Mouse (Mus musculus): ENCODE results near the gene Timm13. TPM values are rescaled to one million over a fixed set of nuclear protein-coding genes. Genes with fewer than 3 reads are reported as not detected.

Gene Timm13
- polyA plus RNA-seq, 1 experiment from 2014 or later, result 326 TPM

DNA sequence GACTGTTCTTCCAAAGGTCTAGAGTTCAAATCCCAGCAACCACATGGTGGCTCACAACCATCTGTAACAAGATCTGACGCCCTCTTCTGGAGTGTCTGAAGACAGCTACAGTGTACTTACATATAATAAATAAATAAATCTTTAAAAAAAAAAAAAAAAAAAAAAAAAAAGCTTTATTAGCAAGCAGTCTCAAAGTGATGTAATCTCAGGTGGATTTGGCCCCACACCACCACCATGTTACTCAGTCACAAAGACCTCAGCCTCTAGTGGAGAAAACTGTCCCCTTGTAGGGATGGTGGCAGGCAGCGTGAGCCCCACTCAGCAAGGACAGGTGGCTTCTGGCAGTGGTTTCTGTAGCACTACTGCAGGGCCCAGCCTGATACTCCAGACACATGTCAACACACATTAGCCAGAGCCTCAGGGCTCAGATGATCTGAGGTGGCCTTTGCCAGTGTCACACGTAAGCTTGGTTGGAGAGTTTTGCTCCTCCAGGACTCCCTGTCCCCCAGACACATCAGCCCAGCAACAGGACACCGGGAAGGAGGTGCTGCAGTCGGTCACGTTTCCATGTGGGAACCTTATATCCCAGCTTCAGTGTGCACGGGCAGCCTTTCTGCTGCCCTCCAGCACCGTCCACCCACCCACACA, 12.7 kb upstream of the Timm13 start:
- peaks cover 22% of the 10 kb centered on the region for H3K4me1 ChIP-seq
- H3K27ac ChIP-seq (replicated peaks), result no peak overlapping the region
- H3K9me3 ChIP-seq, result no peaks in the 10 kb centered on the region
- no peak overlapping the region for H3K9ac ChIP-seq (replicated peaks)
- H3K36me3 ChIP-seq, result peaks cover 31% of the 10 kb centered on the region
- no peak overlapping the region for H3K4me2 ChIP-seq (replicated peaks)
- 87% methylated on average over 7 of the region's 8 CpGs for WGBS
- no peak for ATAC-seq (replicated peaks)
- no peak overlapping the region for H3K4me3 ChIP-seq
- H3K27me3 ChIP-seq, result no peaks in the 10 kb centered on the region

DNA sequence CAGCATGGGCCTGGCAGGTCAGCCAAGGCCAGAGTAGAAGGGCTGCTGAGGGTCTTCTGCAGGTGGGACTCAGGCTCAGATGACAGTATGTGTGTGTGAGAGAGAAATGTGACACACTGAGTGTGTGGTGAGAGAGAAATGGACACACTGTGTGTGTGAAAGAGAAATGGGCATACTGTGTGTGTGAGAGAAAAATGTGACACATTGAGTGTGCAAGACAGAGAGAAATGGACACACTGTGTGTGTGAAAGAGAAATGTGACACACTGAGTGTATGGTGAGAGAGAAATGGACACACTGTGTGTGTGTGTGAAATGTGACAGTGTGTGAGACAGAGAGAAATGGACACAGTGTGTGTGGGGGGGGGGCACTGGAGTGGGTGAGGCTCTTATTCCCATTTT, 11.1 kb upstream of the Timm13 start:
- Histone ChIP-seq H3K9ac (replicated peaks) (no peak overlapping the region), H3K4me2 (replicated peaks) (no peak overlapping the region), H3K4me3 (no peak overlapping the region), H3K4me1 (peaks cover 14% of the 10 kb centered on the region), H3K9me3 (no peaks in the 10 kb centered on the region), H3K27ac (replicated peaks) (no peak overlapping the region), H3K36me3 (peaks cover 39% of the 10 kb centered on the region), H3K27me3 (no peaks in the 10 kb centered on the region)
- no peak for ATAC-seq (replicated peaks)

DNA sequence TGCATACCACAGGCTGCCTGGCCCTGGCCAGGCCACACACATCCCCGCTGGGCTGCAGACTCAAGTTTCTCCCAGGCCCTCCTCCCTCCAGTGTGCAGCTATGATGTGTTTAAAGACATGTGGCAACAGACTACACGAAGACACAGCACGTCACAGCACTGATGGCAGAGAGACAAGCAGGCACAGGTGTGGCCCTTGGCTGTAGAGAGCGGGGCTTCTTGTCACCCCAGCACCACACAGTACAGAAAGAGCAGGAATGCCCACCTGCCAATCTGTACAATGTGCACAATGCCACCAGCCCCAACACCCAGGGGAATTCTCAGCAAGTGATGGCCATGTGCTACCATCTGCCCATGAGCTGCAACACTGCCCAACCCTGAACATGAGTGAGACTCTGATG, 10.6 kb upstream of the Timm13 start:
- no peak overlapping the region for H3K4me3 ChIP-seq
- 93% methylated on average over 4 of the region's 4 CpGs for WGBS
- H3K27me3 ChIP-seq, result no peaks in the 10 kb centered on the region
- H3K27ac ChIP-seq (replicated peaks), result no peak overlapping the region
- H3K4me2 ChIP-seq (replicated peaks), result no peak overlapping the region
- no peaks in the 10 kb centered on the region for H3K9me3 ChIP-seq
- H3K4me1 ChIP-seq, result peaks cover 8% of the 10 kb centered on the region
- H3K36me3 ChIP-seq, result peaks cover 39% of the 10 kb centered on the region
- no peak overlapping the region for H3K9ac ChIP-seq (replicated peaks)
- ATAC-seq (replicated peaks), result no peak

DNA sequence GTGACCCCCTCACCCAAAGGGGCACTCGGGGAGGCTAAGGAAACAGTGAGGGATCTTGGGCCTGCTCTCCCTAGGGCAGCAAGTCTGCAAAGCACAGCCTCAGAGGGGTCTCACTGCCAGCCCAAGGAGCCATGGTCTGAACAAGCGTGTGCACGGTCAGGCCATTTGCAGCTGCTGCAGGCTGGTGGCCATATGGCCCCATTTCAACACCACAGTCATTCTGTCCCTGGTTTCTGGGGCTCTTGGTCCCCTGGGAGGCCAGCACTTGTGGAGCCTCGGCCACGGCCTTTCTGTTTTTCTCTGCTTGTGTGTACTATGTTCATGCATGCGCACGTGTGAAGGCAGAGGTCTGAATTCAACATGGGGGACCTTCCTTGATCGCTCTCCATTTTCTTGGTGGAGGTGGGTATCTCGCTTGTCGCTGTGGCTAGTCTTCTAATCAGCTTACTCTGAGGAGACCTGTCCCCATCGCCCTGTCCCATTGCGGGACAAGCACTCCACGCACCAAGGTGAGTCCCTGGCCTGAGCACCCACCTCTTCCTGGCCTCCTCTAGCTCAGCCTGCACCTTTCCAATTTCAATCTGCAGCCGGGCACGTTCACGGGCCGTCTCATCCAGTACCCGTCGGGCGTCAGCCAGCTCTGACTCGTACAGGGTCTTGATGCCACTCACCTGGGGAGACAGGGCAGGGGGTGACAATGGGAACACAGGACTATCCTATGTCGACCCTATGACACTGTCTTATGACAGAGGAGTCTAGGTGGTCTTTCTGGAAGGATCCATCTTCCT, 8.8 kb upstream of the Timm13 start:
- no peak overlapping the region for H3K9ac ChIP-seq (replicated peaks)
- H3K27ac ChIP-seq (replicated peaks), result no peak overlapping the region
- no peaks in the 10 kb centered on the region for H3K9me3 ChIP-seq
- H3K27me3 ChIP-seq, result no peaks in the 10 kb centered on the region
- H3K36me3 ChIP-seq, result peaks cover 54% of the 10 kb centered on the region
- WGBS, result 94% methylated on average over 22 of the region's 22 CpGs
- no peak overlapping the region for H3K4me2 ChIP-seq (replicated peaks)
- H3K4me3 ChIP-seq, result no peak overlapping the region
- no peaks in the 10 kb centered on the region for H3K4me1 ChIP-seq
- ATAC-seq (replicated peaks), result no peak

DNA sequence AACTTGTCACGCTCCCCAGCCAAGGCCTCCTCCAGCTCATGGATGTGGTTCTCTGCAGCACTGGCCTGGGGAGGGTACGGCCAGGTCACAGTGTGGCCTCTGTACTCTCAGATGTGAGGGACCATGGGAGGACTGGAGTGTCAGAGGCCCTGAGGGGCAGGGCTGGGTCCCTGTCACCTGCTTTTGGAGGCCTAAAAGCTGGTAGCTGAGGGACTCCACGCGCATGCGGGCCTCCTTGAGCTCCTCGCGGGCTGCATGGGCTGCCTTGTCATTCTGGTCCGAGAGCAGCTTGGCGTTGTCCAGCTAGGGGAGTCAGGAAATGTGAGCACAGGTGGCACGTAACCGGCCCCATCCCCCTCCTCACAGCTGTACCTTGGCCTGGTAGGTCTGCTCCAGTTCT, 3.9 kb upstream of the Timm13 start:
- no peak for ATAC-seq (replicated peaks)
- H3K27ac ChIP-seq (replicated peaks), result no peak overlapping the region
- no peak overlapping the region for H3K4me3 ChIP-seq
- 94% methylated on average over 11 of the region's 11 CpGs for WGBS
- H3K4me1 ChIP-seq, result peaks cover 4% of the 10 kb centered on the region
- H3K9ac ChIP-seq (replicated peaks), result no peak overlapping the region
- H3K9me3 ChIP-seq, result no peaks in the 10 kb centered on the region
- H3K27me3 ChIP-seq, result no peaks in the 10 kb centered on the region
- H3K36me3 ChIP-seq, result peaks cover 52% of the 10 kb centered on the region
- H3K4me2 ChIP-seq (replicated peaks), result no peak overlapping the region

DNA sequence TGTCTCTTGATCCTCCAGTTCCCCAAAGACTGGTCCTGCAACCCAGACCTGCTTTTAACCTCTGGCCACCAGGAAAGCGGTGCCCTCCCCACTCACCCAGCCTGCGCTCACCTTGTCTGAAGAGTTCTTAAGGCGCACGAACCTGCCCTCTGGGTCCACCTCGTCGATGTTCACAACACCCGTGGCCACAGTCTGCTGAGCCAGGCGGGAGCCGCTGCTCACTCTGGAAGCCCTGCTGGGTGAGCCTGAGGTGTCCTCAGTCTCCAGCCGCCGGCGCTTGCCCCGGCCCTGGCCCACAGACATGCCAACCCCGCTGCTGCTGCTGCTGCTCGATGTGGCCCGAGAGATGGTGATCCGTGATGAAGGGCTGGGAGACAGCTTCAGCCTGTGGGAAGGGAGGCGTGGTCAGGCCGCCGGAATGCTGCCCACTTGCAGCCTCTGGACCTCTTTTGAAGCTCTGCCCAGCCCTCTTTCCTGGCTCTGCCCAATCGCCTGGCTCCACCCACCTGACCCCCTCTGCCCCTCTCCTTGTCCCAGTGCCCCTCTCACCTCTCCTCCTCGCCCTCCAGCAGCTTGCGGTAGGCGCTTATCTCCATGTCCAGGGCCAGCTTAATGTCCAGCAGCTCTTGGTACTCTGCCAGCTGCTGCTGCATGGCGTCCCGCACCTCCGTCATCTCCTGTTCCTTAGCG, 3.4 kb upstream of the Timm13 start:
- no peaks in the 10 kb centered on the region for H3K9me3 ChIP-seq

DNA sequence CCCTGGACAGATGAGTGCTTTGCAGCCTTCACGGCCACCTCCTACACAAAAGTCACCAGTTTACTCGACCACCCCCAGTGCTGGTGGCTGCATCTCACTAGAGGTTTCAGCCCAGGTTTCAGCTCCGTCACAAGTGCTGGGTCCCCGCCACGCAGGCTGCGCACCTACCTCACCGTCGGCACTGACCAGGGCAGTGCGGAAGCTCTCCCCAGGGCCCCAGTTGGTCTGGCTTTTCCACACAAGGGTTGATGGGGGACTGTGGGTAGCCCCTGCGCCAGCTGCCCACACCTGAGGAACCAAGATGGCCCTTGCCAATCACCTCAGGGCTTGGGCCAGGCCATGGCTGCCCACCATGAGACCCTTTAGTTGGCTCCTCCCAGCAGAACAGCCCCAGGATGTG, 2.5 kb upstream of the Timm13 start:
- peaks cover 49% of the 10 kb centered on the region for H3K36me3 ChIP-seq
- no peaks in the 10 kb centered on the region for H3K27me3 ChIP-seq
- no peak overlapping the region for H3K27ac ChIP-seq (replicated peaks)
- H3K4me2 ChIP-seq (replicated peaks), result no peak overlapping the region
- 94% methylated on average over 10 of the region's 10 CpGs for WGBS
- ATAC-seq (replicated peaks), result no peak
- H3K4me1 ChIP-seq, result peaks cover 17% of the 10 kb centered on the region
- H3K9ac ChIP-seq (replicated peaks), result no peak overlapping the region
- no peaks in the 10 kb centered on the region for H3K9me3 ChIP-seq
- H3K4me3 ChIP-seq, result no peak overlapping the region

More for the DNA sequence above, 3.4 kb upstream of the Timm13 start:
- no peak overlapping the region for H3K4me2 ChIP-seq (replicated peaks)
- H3K36me3 ChIP-seq, result peaks cover 48% of the 10 kb centered on the region
- H3K27me3 ChIP-seq, result no peaks in the 10 kb centered on the region
- no peak overlapping the region for H3K27ac ChIP-seq (replicated peaks)
- ATAC-seq (replicated peaks), result no peak
- H3K4me1 ChIP-seq, result peaks cover 10% of the 10 kb centered on the region
- 87% methylated on average over 28 of the region's 28 CpGs for WGBS
- H3K4me3 ChIP-seq, result no peak overlapping the region
- no peak overlapping the region for H3K9ac ChIP-seq (replicated peaks)

DNA sequence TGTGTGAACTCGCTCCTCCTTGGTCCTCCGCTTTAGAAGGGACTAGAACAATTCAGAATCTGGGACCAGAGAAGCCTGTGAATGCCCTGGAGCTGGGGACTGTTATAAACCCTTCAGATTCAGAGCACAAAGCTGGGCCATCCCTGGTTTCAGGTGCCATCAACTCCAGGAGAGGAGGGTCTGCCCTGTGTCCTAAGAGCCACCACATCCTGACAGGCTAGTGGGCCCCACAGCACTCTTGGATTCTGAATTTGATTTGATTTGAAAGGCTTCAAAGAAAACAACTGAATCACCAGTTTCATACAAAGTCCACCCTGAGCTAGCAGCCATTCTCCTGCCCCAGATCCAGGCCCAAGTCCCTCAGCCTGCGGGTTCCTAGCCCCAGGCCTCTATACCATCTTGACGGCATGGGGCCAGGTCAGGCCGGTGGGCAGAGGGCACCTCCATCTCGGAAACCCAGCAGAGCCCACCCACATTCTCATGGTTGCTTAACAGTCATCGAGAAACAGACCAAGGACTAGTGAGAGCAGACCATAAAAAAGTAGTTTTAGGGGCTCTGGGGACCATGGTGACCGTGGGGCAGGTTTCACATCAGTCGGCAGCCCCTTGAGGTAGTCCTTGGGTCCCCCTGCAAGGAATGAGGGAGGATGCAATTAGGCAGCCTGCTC, 1.6 kb upstream of the Timm13 start:
- Histone ChIP-seq H3K27me3 (no peaks in the 10 kb centered on the region), H3K36me3 (peaks cover 49% of the 10 kb centered on the region), H3K27ac (replicated peaks) (no peak overlapping the region), H3K4me1 (peaks cover 17% of the 10 kb centered on the region), H3K9ac (replicated peaks) (no peak overlapping the region), H3K4me2 (replicated peaks) (no peak overlapping the region), H3K4me3 (no peak overlapping the region), H3K9me3 (no peaks in the 10 kb centered on the region)
- no peak for ATAC-seq (replicated peaks)
- WGBS, result 93% methylated on average over 9 of the region's 9 CpGs

DNA sequence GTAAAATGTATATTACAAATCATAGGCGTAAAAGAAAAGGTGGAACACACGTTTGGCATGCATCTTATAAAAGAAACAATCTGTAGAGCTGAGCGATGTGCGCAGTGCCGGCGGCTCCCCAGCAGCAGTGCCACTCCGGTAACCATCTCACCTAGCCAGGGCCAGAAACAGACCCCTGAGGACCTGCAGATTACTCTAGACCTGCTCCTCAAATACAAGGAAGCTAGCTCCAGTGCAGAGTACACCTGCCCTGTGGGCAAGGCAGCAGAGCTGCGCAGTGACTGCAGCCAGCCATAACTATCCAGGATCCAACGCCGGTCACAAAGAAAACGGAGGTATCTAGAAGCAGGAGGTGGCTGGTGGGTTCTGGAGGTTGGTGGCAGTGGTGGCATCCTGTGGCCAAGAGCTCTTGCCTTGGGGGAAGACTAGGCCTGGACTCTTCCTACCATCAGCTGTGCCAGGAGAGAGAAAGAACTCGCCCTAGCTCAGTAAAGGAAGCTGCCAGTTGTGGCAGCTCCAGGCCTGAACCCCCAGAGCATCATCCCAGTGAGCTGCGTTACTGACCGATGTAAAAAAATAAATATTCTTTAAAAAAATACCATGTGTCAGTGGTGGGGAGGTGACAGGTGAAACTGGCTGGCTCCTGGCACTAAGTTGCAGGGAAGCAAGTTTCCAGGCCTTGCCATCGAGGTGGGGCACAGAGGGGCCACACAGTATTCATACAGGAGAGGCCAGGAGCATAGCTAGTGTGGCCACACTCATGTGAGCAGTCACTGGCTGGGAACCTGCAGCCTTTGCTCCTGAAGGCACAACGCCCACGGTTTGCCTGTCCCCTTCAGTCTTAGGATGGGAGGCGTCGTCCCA, 872 bp upstream of the Timm13 start:
- Histone ChIP-seq H3K36me3 (peaks cover 45% of the 10 kb centered on the region), H3K4me3 (peak overlapping the region; percentile 69), H3K27me3 (no peaks in the 10 kb centered on the region), H3K4me1 (peaks cover 17% of the 10 kb centered on the region), H3K9ac (replicated peaks) (no peak overlapping the region), H3K27ac (replicated peaks) (0 out of 2 replicates have a peak overlapping the region, but pooled peaks have one; percentile 12), H3K9me3 (no peaks in the 10 kb centered on the region), H3K4me2 (replicated peaks) (peak overlapping the region; percentile 39)
- ATAC-seq (replicated peaks), result no peak
- WGBS, result 90% methylated on average over 19 of the region's 19 CpGs

DNA sequence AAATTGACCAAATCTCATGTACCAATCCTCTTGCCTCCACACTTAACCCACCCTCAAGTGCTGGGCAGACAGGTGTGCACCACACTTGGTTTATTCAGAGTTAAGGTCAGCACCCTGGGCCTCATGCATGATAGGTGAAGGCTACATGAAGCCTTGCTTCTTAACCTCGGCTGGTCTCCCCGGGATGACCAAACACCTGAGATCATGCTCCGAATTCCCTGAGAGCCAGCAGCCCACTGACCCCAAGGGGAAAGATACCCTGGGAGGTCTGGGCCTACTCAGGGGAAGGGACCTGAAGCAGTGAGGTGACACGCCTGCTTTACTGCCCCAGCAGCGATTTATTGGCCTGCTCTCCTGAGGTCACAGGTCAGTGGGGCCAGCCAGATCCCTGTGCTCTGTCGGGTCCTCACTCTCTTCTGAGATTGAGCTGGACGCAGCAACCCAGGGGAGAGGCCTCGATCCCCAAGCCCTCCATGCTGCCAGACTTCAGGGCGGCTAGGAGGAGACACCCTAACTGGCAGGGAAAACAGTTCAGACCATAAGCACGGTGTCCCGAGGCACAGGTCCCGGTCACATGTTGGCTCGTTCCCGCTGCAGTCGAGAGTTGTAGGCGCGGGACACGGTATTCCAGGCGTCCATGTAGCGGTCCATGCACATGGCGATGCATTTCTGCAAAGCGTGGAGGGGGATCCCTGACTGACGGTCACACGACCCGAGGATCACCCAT, 1.0 kb downstream of the Timm13 start:
- Histone ChIP-seq H3K4me2 (replicated peaks) (peak overlapping the region; percentile 90), H3K27me3 (no peaks in the 10 kb centered on the region), H3K4me3 (peak overlapping the region; percentile 69), H3K36me3 (peaks cover 31% of the 10 kb centered on the region), H3K4me1 (peaks cover 17% of the 10 kb centered on the region), H3K9ac (replicated peaks) (peak overlapping the region; percentile 70), H3K27ac (replicated peaks) (peak overlapping the region; percentile 85), H3K9me3 (no peaks in the 10 kb centered on the region)
- 15% methylated on average over 25 of the region's 25 CpGs for WGBS
- ATAC-seq (replicated peaks), result no peak

DNA sequence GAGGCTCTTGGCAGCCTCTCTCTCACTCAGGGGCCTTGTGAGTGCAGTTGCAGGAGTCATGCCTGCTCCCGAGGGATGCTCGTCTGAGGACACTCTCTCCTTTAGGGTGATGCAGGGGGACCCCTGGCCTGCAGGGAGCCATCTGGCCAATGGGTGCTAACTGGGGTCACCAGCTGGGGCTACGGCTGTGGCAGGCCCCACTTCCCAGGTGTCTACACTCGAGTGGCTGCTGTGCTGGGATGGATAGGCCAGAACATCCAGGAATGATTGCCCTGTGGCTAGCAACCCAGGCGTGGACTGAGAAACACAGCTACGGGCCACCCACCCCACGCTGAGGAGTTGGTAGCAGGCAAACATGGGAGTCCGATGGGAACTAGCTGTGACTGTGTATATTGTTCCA, 1.7 kb downstream of the Timm13 start:
- Histone ChIP-seq H3K4me2 (replicated peaks) (peak overlapping the region; percentile 90; the same call in 1 of the 2 replicates), H3K4me3 (peak overlapping the region; percentile 69; the same call in 1 of the 2 replicates), H3K36me3 (peaks cover 25% of the 10 kb centered on the region), H3K4me1 (peaks cover 17% of the 10 kb centered on the region), H3K27ac (replicated peaks) (no peak overlapping the region), H3K9ac (replicated peaks) (peak overlapping the region; percentile 70; the same call in 1 of the 2 replicates), H3K27me3 (no peaks in the 10 kb centered on the region), H3K9me3 (no peaks in the 10 kb centered on the region)
- ATAC-seq (replicated peaks), result no peak
- WGBS, result 87% methylated on average over 8 of the region's 8 CpGs
